Mouse (Mus musculus): Measurements from ENCODE around the gene 6430550D23Rik. TPM values are rescaled to one million over a fixed set of nuclear protein-coding genes. Genes with fewer than 3 reads are reported as not detected.

Gene 6430550D23Rik
- total RNA-seq (2023): 1 to 10 TPM in 1 of 2 experiments, under 1 TPM in 1; 0.49 to 3.8 TPM

DNA sequence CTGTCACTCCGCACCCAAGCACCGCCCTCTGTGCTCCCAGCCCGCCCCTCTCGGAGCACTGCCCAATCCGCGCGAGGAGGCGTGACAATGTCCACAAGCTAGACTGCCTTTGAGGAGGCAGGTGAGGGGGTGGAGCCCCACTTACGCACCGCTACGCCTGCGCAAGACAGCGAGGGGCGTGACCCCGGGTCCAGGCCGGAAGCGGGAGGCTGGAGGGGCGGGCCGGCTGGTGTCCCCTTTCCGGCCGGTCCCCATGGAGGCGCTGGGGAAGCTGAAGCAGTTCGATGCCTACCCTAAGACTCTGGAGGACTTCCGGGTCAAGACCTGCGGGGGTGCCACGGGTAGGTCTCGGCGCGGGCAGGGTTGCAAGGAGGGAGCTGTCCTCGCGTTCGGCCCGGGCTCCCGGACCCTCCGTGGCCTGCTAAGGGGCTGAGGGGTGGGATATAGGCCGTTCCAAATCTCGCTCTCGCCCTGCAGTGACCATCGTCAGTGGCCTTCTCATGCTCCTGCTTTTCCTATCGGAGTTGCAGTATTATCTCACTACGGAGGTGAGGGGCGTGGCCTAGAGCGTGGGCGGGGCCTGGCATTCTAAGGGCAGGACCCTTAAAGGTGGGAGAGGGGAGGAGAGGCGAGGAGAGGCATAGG, at the start of gene 6430550D23Rik, which contains the start of gene Ergic3:
TSS of gene 6430550D23Rik (minus strand) at position 90 of the 645 bp plus-strand sequence.
TSS of gene Ergic3 (plus strand) at position 158 of the 645 bp plus-strand sequence.

GRCm38 (mm10) chr2:156052816-156053215, 45.0 kb upstream of the 6430550D23Rik start, which contains the start of gene Fer1l4:
Gene Fer1l4 (minus strand): TSS chr2:156052947.

GRCm38 (mm10) chr2:155956134-155957059, 51.4 kb downstream of the 6430550D23Rik start, which contains the start of gene Cep250:
Gene Cep250 (plus strand): TSS chr2:155956458.

GRCm38 (mm10) chr2:155945124-155945523, 62.7 kb downstream of the 6430550D23Rik start, which contains the start of gene Gdf5:
Gene Gdf5 (minus strand): TSS chr2:155945367.

GRCm38 (mm10) chr2:155940681-155941080, 67.1 kb downstream of the 6430550D23Rik start, which contains the start of gene Gm15557:
Gene Gm15557 (plus strand): TSS chr2:155940728.

DNA sequence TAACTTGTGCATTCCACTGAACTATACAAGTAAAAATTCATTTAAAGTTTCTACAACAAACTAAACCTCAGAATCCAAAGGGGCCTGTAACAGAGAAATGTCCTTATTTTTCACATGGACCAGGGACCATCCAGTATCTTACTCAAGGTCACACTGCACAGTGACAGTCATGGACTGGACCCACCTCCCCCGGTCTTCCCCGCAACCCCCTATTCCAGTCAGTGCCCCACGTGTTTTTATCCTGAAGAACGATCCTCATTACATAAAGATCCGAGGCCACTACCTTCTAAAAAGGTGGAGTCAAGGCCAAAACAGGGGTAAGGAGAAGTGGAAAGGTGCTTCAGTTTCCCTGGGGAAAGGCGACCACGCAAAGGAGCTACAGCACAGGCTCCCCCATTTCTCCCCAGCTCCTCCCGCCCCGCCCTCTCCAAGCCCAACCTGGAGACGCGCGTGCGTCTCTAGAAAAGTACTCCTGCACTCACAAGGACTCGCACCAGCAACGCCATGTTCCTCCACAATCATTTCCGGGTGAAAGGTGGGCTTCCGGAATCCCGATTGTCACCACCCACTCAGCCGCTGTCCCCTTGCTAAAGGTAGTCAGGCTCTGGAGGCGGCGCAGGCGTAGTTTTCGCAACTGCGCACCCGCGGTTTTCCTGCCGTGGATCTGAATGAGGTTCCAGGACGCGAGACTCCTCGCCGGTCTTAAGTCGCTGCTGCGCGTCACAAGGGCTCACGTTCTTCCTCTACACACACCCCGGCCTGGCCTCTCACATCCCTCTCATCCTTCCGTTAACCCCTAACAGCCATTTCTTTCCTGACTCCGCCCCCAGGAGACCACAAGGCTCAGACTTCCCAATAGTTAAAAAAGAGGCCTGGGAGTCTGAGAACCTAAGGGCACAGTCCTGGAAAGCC, 78.0 kb downstream of the 6430550D23Rik start, which contains the start of gene Uqcc1:
TSS of gene Uqcc1 (minus strand) at position 780 of the 912 bp plus-strand sequence.

Other genes with a start within 250 kb of the 6430550D23Rik start
- gene Mmp24, start 232.6 kb downstream of the 6430550D23Rik start, total RNA-seq (2023): not detected
- 10 to 100 TPM; 16.6 to 19.8 TPM for gene BC029722, start 188.6 kb downstream of the 6430550D23Rik start, total RNA-seq (2023)
- gene Eif6, start 181.1 kb downstream of the 6430550D23Rik start, total RNA-seq (2023): 100 to 1,000 TPM; 105 to 131 TPM
- gene Fam83c, start 173.1 kb downstream of the 6430550D23Rik start, total RNA-seq (2023): not detected
- gene Uqcc1, start 77.7 kb downstream of the 6430550D23Rik start, total RNA-seq (2023): 10 to 100 TPM; 19.4 to 29.6 TPM
- gene Gm15557, start 67.2 kb downstream of the 6430550D23Rik start, total RNA-seq (2023): not detected
- not detected for gene Gdf5, start 62.6 kb downstream of the 6430550D23Rik start, total RNA-seq (2023)
- 10 to 100 TPM; 52.9 to 56.1 TPM for gene Cep250, start 51.5 kb downstream of the 6430550D23Rik start, total RNA-seq (2023)
- 100 to 1,000 TPM; 100 to 112 TPM for gene Ergic3, start 68 bp upstream of the 6430550D23Rik start, total RNA-seq (2023)
- not detected for gene Fer1l4, start 45.0 kb upstream of the 6430550D23Rik start, total RNA-seq (2023)
- 1 to 10 TPM in 1 of 2 experiments, under 1 TPM in 1; 0.55 to 1.2 TPM for gene Spag4, start 57.2 kb upstream of the 6430550D23Rik start, total RNA-seq (2023)
- gene Cpne1, start 104.0 kb upstream of the 6430550D23Rik start, total RNA-seq (2023): 10 to 100 TPM; 63.3 to 70.1 TPM
- gene Rbm12, start 104.0 kb upstream of the 6430550D23Rik start, total RNA-seq (2023): 10 to 100 TPM; 23.0 to 27.6 TPM
- gene Gm28036, start 119.1 kb upstream of the 6430550D23Rik start, total RNA-seq (2023): 10 to 100 TPM; 15.0 to 27.7 TPM
- gene Romo1, start 136.1 kb upstream of the 6430550D23Rik start, total RNA-seq (2023): 10 to 100 TPM; 46.2 to 68.7 TPM
- gene Nfs1, start 136.2 kb upstream of the 6430550D23Rik start, total RNA-seq (2023): 10 to 100 TPM; 26.0 to 29.9 TPM
- 1,000 to 10,000 TPM; 1,343 to 1,424 TPM for gene Rbm39, start 172.3 kb upstream of the 6430550D23Rik start, total RNA-seq (2023)
- gene Phf20, start 188.5 kb upstream of the 6430550D23Rik start, total RNA-seq (2023): 10 to 100 TPM; 33.1 to 51.1 TPM